Mouse (Mus musculus) midbrain, embryonic 14.5 days (tissue): ENCODE results near the gene Smchd1. TPM values are rescaled to one million over a fixed set of nuclear protein-coding genes. Genes with fewer than 3 reads are reported as not detected.

Experiments used
- ATAC-seq: fragments of 200-750 bp; cut with Nextera tagmentation; 2 replicates; pipeline ENCODE4 v1.8.0; 2017; ENCODE audit warnings: moderate number of reproducible peaks, moderate library complexity; ENCODE audit not compliant: low FRiP score, low TSS enrichment
- DNase-seq: peaks from one replicate; pipeline ENCODE4 v3.0.0-alpha.2; 2015
- H3K27ac ChIP-seq: fragments of 300-500 bp; sonication (generic); replicated peaks from 2 replicates; pipeline ENCODE4 v1.5.1; 2014; ENCODE audit warnings: mild to moderate bottlenecking, low read depth, low read length, moderate library complexity
- H3K27me3 ChIP-seq: fragments of 300-500 bp; sonication (generic); 2 replicates; pipeline ENCODE4 v1.6.1; 2014; ENCODE audit warnings: low read length, control low read depth, mixed read lengths; ENCODE audit not compliant: control insufficient read depth, insufficient read depth
- H3K36me3 ChIP-seq: fragments of 300-500 bp; sonication (generic); 2 replicates; pipeline ENCODE4 v1.6.1; 2014; ENCODE audit warnings: low read length, control low read depth; ENCODE audit not compliant: control insufficient read depth, insufficient read depth
- H3K4me1 ChIP-seq: fragments of 300-500 bp; sonication (generic); 2 replicates; pipeline ENCODE4 v1.6.1; 2014; ENCODE audit warnings: mild to moderate bottlenecking, antibody characterized with exemption, low read length, control low read depth; ENCODE audit not compliant: control insufficient read depth, insufficient read depth
- H3K4me2 ChIP-seq: fragments of 300-500 bp; sonication (generic); 2 replicates; pipeline ENCODE4 v1.6.1; 2014; ENCODE audit warnings: mild to moderate bottlenecking, low read length, moderate library complexity
- H3K4me3 ChIP-seq: fragments of 300-500 bp; sonication (generic); replicated peaks from 2 replicates; pipeline ENCODE4 v1.5.1; 2014; ENCODE audit warnings: low read depth, low read length
- H3K9ac ChIP-seq: fragments of 300-500 bp; sonication (generic); replicated peaks from 2 replicates; pipeline ENCODE4 v1.6.1; 2014; ENCODE audit warnings: mild to moderate bottlenecking, low read length, moderate library complexity
- H3K9me3 ChIP-seq: fragments of 300-500 bp; sonication (generic); 2 replicates; pipeline ENCODE4 v1.6.1; 2016; ENCODE audit warnings: low read length, control low read depth, mixed read lengths; ENCODE audit not compliant: control insufficient read depth
- WGBS: fragments of 180-500 bp; shearing (Covaris S2); extraction: QIAGEN DNeasy Blood & Tissue Kit; methylation state at CpG from one replicate; pipeline ENCODE4 v1.1.7; 2014; 5-methylcytosine and 5-hydroxymethylcytosine counted together
- polyA plus RNA-seq: library from polyadenylated mRNA; unstranded; fragments of >200 nt; fragmentation: Nextera tagmentation; extraction: Ambion mirVana; gene quantifications from 2 replicates; pipeline ENCODE4 v1.2.1, GENCODE M21; 2014

Gene Smchd1
- polyA plus RNA-seq, 1 experiment from 2014 or later = 73.3 TPM

GRCm38 (mm10) chr17:71485791-71486230, 10.7 kb upstream of the Smchd1 start:
- Histone ChIP-seq H3K4me1 (no peaks in the 10 kb centered on the region), H3K4me2 (no peak overlapping the region), H3K9me3 (no peaks in the 10 kb centered on the region), H3K9ac (no peak overlapping the region), H3K27ac (no peak overlapping the region), H3K36me3 (no peaks in the 10 kb centered on the region), H3K27me3 (no peaks in the 10 kb centered on the region), H3K4me3 (no peak overlapping the region)
- 75% methylated on average over 12 of the region's 12 CpGs for WGBS
- DNase-seq (no peak), ATAC-seq (no peak)

GRCm38 (mm10) chr17:71484711-71485110, 9.6 kb upstream of the Smchd1 start:
- Histone ChIP-seq H3K27ac (no peak overlapping the region), H3K4me2 (no peak overlapping the region), H3K9me3 (no peaks in the 10 kb centered on the region), H3K4me3 (no peak overlapping the region), H3K36me3 (no peaks in the 10 kb centered on the region), H3K4me1 (no peaks in the 10 kb centered on the region), H3K27me3 (no peaks in the 10 kb centered on the region), H3K9ac (no peak overlapping the region)
- 88% methylated on average over 5 of the region's 5 CpGs for WGBS
- no peak for ATAC-seq
- no peak for DNase-seq

- ATAC-seq (no peak), DNase-seq (no peak)
- H3K4me3 ChIP-seq = no peak overlapping the region
- H3K4me1 ChIP-seq = no peaks in the 10 kb centered on the region
- 89% methylated on average over 7 of the region's 7 CpGs for WGBS
- no peaks in the 10 kb centered on the region for H3K9me3 ChIP-seq
- no peak overlapping the region for H3K9ac ChIP-seq
- H3K4me2 ChIP-seq = no peak overlapping the region
- no peak overlapping the region for H3K27ac ChIP-seq
- H3K36me3 ChIP-seq = no peaks in the 10 kb centered on the region
- no peaks in the 10 kb centered on the region for H3K27me3 ChIP-seq
These were observed 8.4 kb upstream of the Smchd1 start for GRCm38 (mm10) chr17:71483418-71484060.

- Histone ChIP-seq H3K9me3 (no peaks in the 10 kb centered on the region), H3K27me3 (no peaks in the 10 kb centered on the region), H3K4me1 (no peaks in the 10 kb centered on the region; the same call in 1 of the 2 replicates), H3K4me3 (no peak overlapping the region), H3K36me3 (no peaks in the 10 kb centered on the region), H3K27ac (no peak overlapping the region), H3K9ac (no peak overlapping the region), H3K4me2 (no peak overlapping the region)
- 80% methylated on average over 5 of the region's 5 CpGs for WGBS
- DNase-seq (no peak), ATAC-seq (no peak)
These were observed 4.3 kb upstream of the Smchd1 start for GRCm38 (mm10) chr17:71479381-71479901.

- H3K4me3 ChIP-seq = no peak overlapping the region
- ATAC-seq (no peak), DNase-seq (no peak)
- no peaks in the 10 kb centered on the region for H3K36me3 ChIP-seq
- no peak overlapping the region for H3K4me2 ChIP-seq
- 94% methylated on average over 8 of the region's 8 CpGs for WGBS
- no peaks in the 10 kb centered on the region for H3K27me3 ChIP-seq
- H3K27ac ChIP-seq = no peak overlapping the region
- no peak overlapping the region for H3K9ac ChIP-seq
- peaks cover 8% of the 10 kb centered on the region for H3K4me1 ChIP-seq
- no peaks in the 10 kb centered on the region for H3K9me3 ChIP-seq
These were observed 2.3 kb upstream of the Smchd1 start for GRCm38 (mm10) chr17:71477481-71477880.

- peak overlapping the region; percentile 86 for H3K4me2 ChIP-seq
- H3K9ac ChIP-seq = no peak overlapping the region; the same call in 1 of the 2 replicates
- peak overlapping the region; percentile 98; the same call in 1 of the 2 replicates for H3K27ac ChIP-seq
- H3K4me1 ChIP-seq = peaks cover 8% of the 10 kb centered on the region
- no peaks in the 10 kb centered on the region for H3K36me3 ChIP-seq
- no peak for ATAC-seq
- H3K9me3 ChIP-seq = no peaks in the 10 kb centered on the region
- H3K27me3 ChIP-seq = no peaks in the 10 kb centered on the region
- peak overlapping the region; percentile 85 for H3K4me3 ChIP-seq
- WGBS = 84% methylated on average over 7 of the region's 7 CpGs
- peak; percentile 32 for DNase-seq
These were observed 1.3 kb upstream of the Smchd1 start for GRCm38 (mm10) chr17:71476346-71477020.

GRCm38 (mm10) chr17:71475705-71476089, 554 bp upstream of the Smchd1 start:
- DNase-seq = peak; percentile 91
- Histone ChIP-seq H3K4me3 (peak overlapping the region; percentile 85), H3K4me1 (peaks cover 8% of the 10 kb centered on the region), H3K9me3 (no peaks in the 10 kb centered on the region), H3K27me3 (no peaks in the 10 kb centered on the region), H3K9ac (peak overlapping the region; percentile 84), H3K36me3 (no peaks in the 10 kb centered on the region), H3K27ac (peak overlapping the region; percentile 98), H3K4me2 (peak overlapping the region; percentile 86)
- ATAC-seq = peak; percentile 78
- under 1% methylated on average over 31 of the region's 31 CpGs for WGBS

GRCm38 (mm10) chr17:71474128-71474527, 1.0 kb downstream of the Smchd1 start:
- Histone ChIP-seq H3K9ac (peak overlapping the region; percentile 84), H3K27ac (no peak overlapping the region), H3K4me2 (peak overlapping the region; percentile 86), H3K4me3 (peak overlapping the region; percentile 85), H3K4me1 (peaks cover 8% of the 10 kb centered on the region), H3K27me3 (no peaks in the 10 kb centered on the region), H3K9me3 (no peaks in the 10 kb centered on the region), H3K36me3 (no peaks in the 10 kb centered on the region)
- ATAC-seq (no peak), DNase-seq (no peak)
- WGBS = 15% methylated on average over 8 of the region's 8 CpGs
